Mouse (Mus musculus) embryonic fibroblast, embryonic 13.5 days (primary cell): Measurements from ENCODE around the gene Itgae.

Experiments
- CTCF ChIP-seq: IDR thresholded peaks from 2 replicates; pipeline ENCODE4 v1.5.1; 2011; ENCODE audit warnings: mild to moderate bottlenecking, control low read depth, low read length, moderate library complexity, borderline replicate concordance; ENCODE audit not compliant: insufficient read depth
- POLR2A ChIP-seq: IDR thresholded peaks from 2 replicates; pipeline ENCODE4 v1.6.1; 2011; ENCODE audit warnings: low read depth, mild to moderate bottlenecking, control low read depth, low read length, moderate library complexity

- TF ChIP-seq CTCF = no peak
- TF ChIP-seq POLR2A = no peak
Observed at GRCm38 (mm10) chr11:73044229-73044755, 46.1 kb upstream of the Itgae start.
